Mouse (Mus musculus) intestine, embryonic 16.5 days (tissue): Measurements from ENCODE around the gene Pou6f1. TPM values are rescaled to one million over a fixed set of nuclear protein-coding genes. Genes with fewer than 3 reads are reported as not detected.
"Not testable (repeated sequence)": the region's sequence is repeated elsewhere in the genome, so short reads cannot be mapped to it uniquely, and the experiment has no call there.

ENCODE experiments used
- ATAC-seq: fragments of 200-750 bp; cut with Nextera tagmentation; 2 replicates; pipeline ENCODE4 v1.8.0; 2017; ENCODE audit warnings: moderate TSS enrichment, moderate library complexity
- H3K27ac ChIP-seq: fragments of 300-500 bp; sonication (generic); 2 replicates; pipeline ENCODE4 v1.5.1; 2014; ENCODE audit warnings: mild to moderate bottlenecking, low read length
- H3K27me3 ChIP-seq: fragments of 300-500 bp; sonication (generic); replicated peaks from 2 replicates; pipeline ENCODE4 v1.6.1; 2014; ENCODE audit warnings: low read length, control low read depth, mixed read lengths; ENCODE audit not compliant: control insufficient read depth, insufficient read depth
- H3K36me3 ChIP-seq: fragments of 300-500 bp; sonication (generic); 2 replicates; pipeline ENCODE4 v1.6.1; 2014; ENCODE audit warnings: low read length, control low read depth; ENCODE audit not compliant: control insufficient read depth, insufficient read depth
- H3K4me1 ChIP-seq: fragments of 300-500 bp; sonication (generic); 2 replicates; pipeline ENCODE4 v1.6.1; 2014; ENCODE audit warnings: low read length, control low read depth, mixed read lengths; ENCODE audit not compliant: control insufficient read depth, insufficient read depth
- H3K4me2 ChIP-seq: fragments of 300-500 bp; sonication (generic); 2 replicates; pipeline ENCODE4 v1.6.1; 2014; ENCODE audit warnings: low read depth, low read length, control low read depth
- H3K4me3 ChIP-seq: fragments of 300-500 bp; sonication (generic); 2 replicates; pipeline ENCODE4 v1.5.1; 2014; ENCODE audit warnings: mild to moderate bottlenecking, low read length
- H3K9ac ChIP-seq: fragments of 300-500 bp; sonication (generic); 2 replicates; pipeline ENCODE4 v1.6.1; 2014; ENCODE audit warnings: low read depth, low read length
- H3K9me3 ChIP-seq: fragments of 300-500 bp; sonication (generic); 2 replicates; pipeline ENCODE4 v1.6.1; 2016; ENCODE audit warnings: low read length, control low read depth; ENCODE audit not compliant: control insufficient read depth
- WGBS: fragments of 180-500 bp; shearing (Covaris S2); extraction: QIAGEN DNeasy Blood & Tissue Kit; methylation state at CpG from one replicate; pipeline ENCODE4 v1.1.7; 2014; 5-methylcytosine and 5-hydroxymethylcytosine counted together
- polyA plus RNA-seq: library from polyadenylated mRNA; unstranded; fragments of >200 nt; fragmentation: Nextera tagmentation; extraction: Ambion mirVana; gene quantifications from 2 replicates; pipeline ENCODE4 v1.2.1, GENCODE M21; 2015

The Pou6f1 gene
- polyA plus RNA-seq, 1 experiment from 2014 or later: 3.2 TPM

DNA sequence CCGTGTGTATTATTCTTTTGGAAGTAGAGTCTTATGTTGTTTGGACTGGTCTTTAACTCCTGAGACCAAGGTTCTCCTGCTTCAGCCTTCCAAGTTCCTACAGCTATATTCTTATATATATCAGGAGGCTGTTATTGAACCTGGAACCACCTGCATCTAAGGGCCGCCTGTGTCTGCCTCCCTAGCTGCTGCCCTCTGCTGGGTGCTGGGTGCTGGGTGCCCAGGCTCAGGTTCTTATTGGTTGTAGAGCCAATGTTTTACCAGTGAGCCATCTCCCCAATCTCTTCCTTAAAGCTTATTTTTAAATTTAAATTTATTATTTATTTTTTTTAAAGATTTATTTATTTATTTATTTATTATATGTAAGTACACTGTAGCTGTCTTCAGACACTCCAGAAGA lies 12.6 kb upstream of the Pou6f1 start:
- Histone ChIP-seq H3K9ac (no peak overlapping the region), H3K4me2 (no peak overlapping the region), H3K27me3 (no peaks in the 10 kb centered on the region), H3K27ac (no peak overlapping the region), H3K4me3 (no peak overlapping the region), H3K9me3 (no peaks in the 10 kb centered on the region), H3K36me3 (no peaks in the 10 kb centered on the region), H3K4me1 (peaks cover 17% of the 10 kb centered on the region)
- 70% methylated on average over 2 of the region's 2 CpGs for WGBS
- no peak for ATAC-seq

- Histone ChIP-seq H3K9me3 (no peaks in the 10 kb centered on the region), H3K9ac (no peak overlapping the region), H3K27ac (no peak overlapping the region), H3K4me2 (no peak overlapping the region), H3K4me1 (peaks cover 17% of the 10 kb centered on the region), H3K27me3 (no peaks in the 10 kb centered on the region), H3K36me3 (no peaks in the 10 kb centered on the region), H3K4me3 (no peak overlapping the region)
- WGBS: 75% methylated on average over 7 of the region's 7 CpGs
- no peak for ATAC-seq
Observed at GRCm38 (mm10) chr15:100611951-100612350, 12.2 kb upstream of the Pou6f1 start.

DNA sequence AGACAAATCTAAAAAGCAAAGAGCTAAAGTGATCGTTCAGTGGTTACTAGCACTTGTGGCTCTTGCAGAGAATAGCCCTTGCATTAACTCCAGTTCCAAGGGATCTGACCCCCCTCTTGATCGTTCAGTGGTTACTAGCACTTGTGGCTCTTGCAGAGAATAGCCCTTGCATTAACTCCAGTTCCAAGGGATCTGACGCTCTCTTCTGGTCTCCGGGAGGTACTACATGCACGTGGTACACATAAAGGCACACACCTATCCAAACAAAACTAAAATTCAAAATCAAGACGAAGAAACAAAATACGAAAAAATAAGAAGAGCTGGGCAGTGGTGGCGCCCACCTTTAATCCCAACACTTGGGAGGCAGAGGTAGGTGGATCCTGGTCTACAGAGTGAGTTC lies 6.9 kb upstream of the Pou6f1 start:
- H3K27me3 ChIP-seq, H3K36me3 ChIP-seq, H3K4me2 ChIP-seq, H3K4me1 ChIP-seq, H3K4me3 ChIP-seq, H3K9me3 ChIP-seq, ATAC-seq, H3K9ac ChIP-seq, H3K27ac ChIP-seq: not testable (repeated sequence)
- 93% methylated on average over 8 of the region's 8 CpGs for WGBS

DNA sequence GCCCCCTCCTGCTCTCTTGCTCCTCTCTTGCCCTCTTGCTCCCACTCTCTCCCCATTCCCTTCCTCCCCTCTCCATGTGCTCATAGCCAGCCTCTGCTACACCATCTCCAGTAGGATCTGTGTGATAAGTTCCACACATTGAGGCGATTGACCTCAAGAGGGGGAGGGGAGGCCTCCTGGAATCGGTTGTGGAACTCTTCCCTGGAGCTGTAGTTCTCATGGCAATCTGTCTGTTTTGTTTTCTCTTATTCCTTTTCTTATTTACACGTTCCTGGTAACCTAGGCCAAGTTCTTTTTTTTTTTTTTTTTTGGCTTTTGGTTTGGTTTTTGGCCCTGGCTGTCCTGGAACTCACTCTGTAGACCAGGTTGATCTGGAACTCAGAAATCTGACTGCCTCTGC lies 1.9 kb upstream of the Pou6f1 start:
- no peak overlapping the region for H3K27ac ChIP-seq
- no peak for ATAC-seq

DNA sequence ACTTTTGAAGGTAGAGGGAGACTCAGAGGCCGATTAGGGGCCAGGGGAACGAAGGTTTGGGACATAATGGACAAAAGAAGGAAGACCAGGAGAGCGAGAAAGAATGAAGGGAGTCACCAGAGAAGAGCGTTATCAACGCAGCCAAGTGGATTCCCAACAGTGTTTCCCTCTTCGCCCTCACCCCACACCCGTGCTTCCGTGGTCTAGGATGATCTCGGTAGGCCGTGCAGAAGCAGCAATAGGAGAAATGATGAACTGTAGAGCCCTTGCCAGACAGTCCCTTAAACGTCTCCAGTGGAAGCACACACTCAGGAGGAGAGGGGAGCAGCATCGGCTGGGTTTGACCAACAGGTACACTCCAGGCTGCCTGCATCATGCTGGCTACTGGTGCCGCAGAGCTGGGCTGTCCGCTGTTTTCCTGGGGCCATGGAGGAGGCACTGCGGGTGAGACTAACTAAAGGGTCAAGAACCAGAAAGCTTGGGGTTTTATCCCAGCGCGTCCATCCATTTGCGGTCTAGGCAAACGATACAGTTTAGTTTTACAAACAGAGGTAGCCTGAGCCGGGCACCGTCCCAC lies 1.0 kb upstream of the Pou6f1 start:
- WGBS: 27% methylated on average over 21 of the region's 21 CpGs
- Histone ChIP-seq H3K4me2 (peak overlapping the region; percentile 99), H3K36me3 (no peaks in the 10 kb centered on the region), H3K9ac (peak overlapping the region; percentile 89; the same call in 1 of the 2 replicates), H3K9me3 (no peaks in the 10 kb centered on the region), H3K4me1 (peaks cover 14% of the 10 kb centered on the region; the same call in 1 of the 2 replicates), H3K4me3 (peak overlapping the region; percentile 90), H3K27ac (no peak overlapping the region), H3K27me3 (peaks cover 4% of the 10 kb centered on the region; the same call in 1 of the 2 replicates)
- ATAC-seq: no peak

More for the DNA sequence above, 1.9 kb upstream of the Pou6f1 start:
- no peak overlapping the region for H3K4me3 ChIP-seq
- peaks cover 4% of the 10 kb centered on the region; the same call in 1 of the 2 replicates for H3K27me3 ChIP-seq
- peaks cover 14% of the 10 kb centered on the region; the same call in 1 of the 2 replicates for H3K4me1 ChIP-seq
- H3K9ac ChIP-seq: no peak overlapping the region
- 50% methylated on average over 3 of the region's 3 CpGs for WGBS
- no peak overlapping the region for H3K4me2 ChIP-seq
- H3K36me3 ChIP-seq: no peaks in the 10 kb centered on the region
- no peaks in the 10 kb centered on the region for H3K9me3 ChIP-seq

GRCm38 (mm10) chr15:100600047-100600695 lies 387 bp upstream of the Pou6f1 start:
- H3K4me3 ChIP-seq: peak overlapping the region; percentile 90
- no peak overlapping the region for H3K27ac ChIP-seq
- no peaks in the 10 kb centered on the region for H3K36me3 ChIP-seq
- H3K9me3 ChIP-seq: no peaks in the 10 kb centered on the region
- peak overlapping the region; percentile 89 for H3K9ac ChIP-seq
- H3K4me1 ChIP-seq: peaks cover 14% of the 10 kb centered on the region; the same call in 1 of the 2 replicates
- 2% methylated on average over 27 of the region's 35 CpGs for WGBS
- peaks cover 4% of the 10 kb centered on the region; the same call in 1 of the 2 replicates for H3K27me3 ChIP-seq
- H3K4me2 ChIP-seq: peak overlapping the region; percentile 99
- peak; percentile 65 for ATAC-seq

- H3K27ac ChIP-seq: no peak overlapping the region
- ATAC-seq: 0 out of 2 replicates have a peak, but pooled peaks have one; percentile 32
- no peaks in the 10 kb centered on the region for H3K36me3 ChIP-seq
- under 1% methylated on average over 12 of the region's 12 CpGs for WGBS
- H3K9me3 ChIP-seq: no peaks in the 10 kb centered on the region
- peak overlapping the region; percentile 99 for H3K4me2 ChIP-seq
- H3K4me1 ChIP-seq: peaks cover 10% of the 10 kb centered on the region; the same call in 1 of the 2 replicates
- H3K4me3 ChIP-seq: peak overlapping the region; percentile 90
- peak overlapping the region; percentile 89 for H3K9ac ChIP-seq
- H3K27me3 ChIP-seq: peaks cover 4% of the 10 kb centered on the region; the same call in 1 of the 2 replicates
Observed at GRCm38 (mm10) chr15:100598883-100599275, 905 bp downstream of the Pou6f1 start.

GRCm38 (mm10) chr15:100598287-100598882 lies 1.4 kb downstream of the Pou6f1 start:
- 26% methylated on average over 9 of the region's 9 CpGs for WGBS
- Histone ChIP-seq H3K4me3 (peak overlapping the region; percentile 90), H3K9me3 (no peaks in the 10 kb centered on the region), H3K27ac (no peak overlapping the region), H3K36me3 (no peaks in the 10 kb centered on the region), H3K27me3 (peaks cover 4% of the 10 kb centered on the region; the same call in 1 of the 2 replicates), H3K4me2 (peak overlapping the region; percentile 99), H3K4me1 (peaks cover 10% of the 10 kb centered on the region; the same call in 1 of the 2 replicates), H3K9ac (no peak overlapping the region)
- no peak for ATAC-seq

DNA sequence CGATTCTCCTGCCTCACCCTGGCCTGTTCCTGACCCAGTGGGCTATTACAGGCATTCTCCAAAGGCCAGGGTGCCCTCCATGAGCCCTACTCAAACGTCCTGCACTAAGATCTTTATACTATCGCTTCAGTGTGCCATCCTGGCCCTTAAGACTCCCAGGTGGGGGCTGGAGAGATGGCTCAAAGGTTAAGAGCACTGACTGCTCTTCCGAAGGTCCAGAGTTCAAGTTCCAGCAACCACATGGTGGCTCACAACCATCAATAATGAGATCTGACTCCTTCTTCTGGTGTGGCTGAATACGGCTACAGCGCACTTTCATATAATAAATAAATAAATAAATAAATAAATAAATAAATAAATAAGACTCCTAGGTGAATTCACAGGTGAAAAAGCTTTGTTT lies 7.0 kb downstream of the Pou6f1 start:
- no peak overlapping the region for H3K4me2 ChIP-seq
- no peaks in the 10 kb centered on the region for H3K36me3 ChIP-seq
- H3K27ac ChIP-seq: no peak overlapping the region
- H3K9ac ChIP-seq: no peak overlapping the region
- no peaks in the 10 kb centered on the region for H3K27me3 ChIP-seq
- no peak for ATAC-seq
- WGBS: 77% methylated on average over 6 of the region's 6 CpGs
- H3K9me3 ChIP-seq: no peaks in the 10 kb centered on the region
- H3K4me1 ChIP-seq: no peaks in the 10 kb centered on the region
- no peak overlapping the region for H3K4me3 ChIP-seq
